Mouse (Mus musculus): ENCODE results near the gene Kank1.

- TF ChIP-seq CTCF (conservative IDR thresholded peaks at IDR 0.05; ENCODE audit: low read length) (no peak), NANOG (IDR thresholded peaks at IDR 0.05; ENCODE audit: borderline replicate concordance, low read length) (no peak), POU5F1 (IDR thresholded peaks at IDR 0.05; ENCODE audit: borderline replicate concordance, low read length) (no peak)
Measured at GRCm38 (mm10) chr19:25439807-25440206, 203.0 kb downstream of the Kank1 start.
